Mouse (Mus musculus) midbrain, postnatal 0 days (tissue): ENCODE data around the gene Twf2. TPM values are rescaled to one million over a fixed set of nuclear protein-coding genes. Genes with fewer than 3 reads are reported as not detected.

ENCODE experiments used
- ATAC-seq: fragments of 200-750 bp; cut with Nextera tagmentation; 2 replicates; pipeline ENCODE4 v1.8.0; 2017; ENCODE audit warnings: moderate number of reproducible peaks, mild to moderate bottlenecking, moderate TSS enrichment, moderate library complexity; ENCODE audit not compliant: low FRiP score
- DNase-seq: peaks from one replicate; pipeline ENCODE4 v3.0.0-alpha.2; 2015; ENCODE audit warnings: low spot score
- H3K27ac ChIP-seq: fragments of 300-500 bp; sonication (generic); 2 replicates; pipeline ENCODE4 v1.5.1; 2014; ENCODE audit warnings: low read depth, mild to moderate bottlenecking, low read length, mixed read lengths
- H3K27me3 ChIP-seq: fragments of 300-500 bp; sonication (generic); 2 replicates; pipeline ENCODE4 v1.6.1; 2014; ENCODE audit warnings: low read length, control low read depth, mixed read lengths; ENCODE audit not compliant: insufficient read depth
- H3K36me3 ChIP-seq: fragments of 300-500 bp; sonication (generic); 2 replicates; pipeline ENCODE4 v1.6.1; 2014; ENCODE audit warnings: low read length, control low read depth, mixed read lengths; ENCODE audit not compliant: insufficient read depth
- H3K4me1 ChIP-seq: fragments of 300-500 bp; sonication (generic); 2 replicates; pipeline ENCODE4 v1.6.1; 2014; ENCODE audit warnings: mild to moderate bottlenecking, control low read depth, antibody characterized with exemption, low read length, mixed read lengths; ENCODE audit not compliant: insufficient read depth
- H3K4me2 ChIP-seq: fragments of 300-500 bp; sonication (generic); 2 replicates; pipeline ENCODE4 v1.6.1; 2014; ENCODE audit warnings: low read depth, mild to moderate bottlenecking, low read length, mixed read lengths; ENCODE audit not compliant: poor library complexity, severe bottlenecking
- H3K4me3 ChIP-seq: fragments of 300-500 bp; sonication (generic); 2 replicates; pipeline ENCODE4 v1.5.1; 2014; ENCODE audit warnings: low read depth, mild to moderate bottlenecking, low read length, moderate library complexity
- H3K9ac ChIP-seq: fragments of 300-500 bp; sonication (generic); replicated peaks from 2 replicates; pipeline ENCODE4 v1.6.1; 2014; ENCODE audit warnings: mild to moderate bottlenecking, low read length, moderate library complexity, mixed read lengths; ENCODE audit not compliant: poor library complexity, severe bottlenecking
- H3K9me3 ChIP-seq: fragments of 300-500 bp; sonication (generic); 2 replicates; pipeline ENCODE4 v1.6.1; 2016; ENCODE audit warnings: low read length, control low read depth
- CTCF ChIP-seq: IDR thresholded peaks from 2 replicates; pipeline ENCODE4 v1.5.1; 2016; ENCODE audit warnings: antibody characterized with exemption, mild to moderate bottlenecking
- whole genome bisulfite sequencing: fragments of 180-500 bp; shearing (Covaris S2); extraction: QIAGEN DNeasy Blood & Tissue Kit; methylation state at CpG from one replicate; pipeline ENCODE4 v1.1.7; 2014; 5-methylcytosine and 5-hydroxymethylcytosine counted together
- polyA plus RNA-seq: library from polyadenylated mRNA; unstranded; fragments of >200 nt; fragmentation: Nextera tagmentation; extraction: Ambion mirVana; gene quantifications from 2 replicates; pipeline ENCODE4 v1.2.1, GENCODE M21; 2015
- total RNA-seq: library from RNA; depleted of rRNA; stranded (reverse); fragments of >200 nt; gene quantifications from 2 replicates; pipeline ENCODE4 v1.2.3, GENCODE M21; 2014

Twf2 gene
- total and polyA plus RNA-seq, 2 experiments from 2014 or later, result 41.6 to 78.3 TPM

DNA sequence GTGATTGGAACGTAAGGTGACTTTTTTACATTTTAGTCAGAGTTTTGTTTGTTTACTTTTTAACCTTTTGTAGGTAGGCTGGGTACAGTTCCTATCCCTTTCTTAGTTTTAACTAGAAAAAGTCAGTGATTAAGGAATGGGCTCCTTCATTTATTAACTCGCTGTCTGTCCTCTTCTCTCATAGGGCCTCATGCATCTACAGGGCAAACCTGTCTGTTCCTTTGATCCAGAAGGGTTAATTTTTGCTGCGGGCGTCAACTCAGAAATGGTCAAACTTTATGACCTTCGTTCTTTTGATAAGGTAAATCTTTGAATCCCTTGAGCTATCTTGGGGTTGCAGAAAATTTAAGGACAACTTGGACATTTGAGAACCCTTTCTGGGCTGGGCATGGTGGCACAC is 18.9 kb upstream of the Twf2 start:
- Histone ChIP-seq H3K4me3 (no peak overlapping the region), H3K9me3 (no peaks in the 10 kb centered on the region), H3K27me3 (no peaks in the 10 kb centered on the region), H3K36me3 (peaks cover 80% of the 10 kb centered on the region), H3K4me1 (no peaks in the 10 kb centered on the region), H3K4me2 (no peak overlapping the region), H3K27ac (no peak overlapping the region), H3K9ac (no peak overlapping the region)
- DNase-seq (no peak), ATAC-seq (no peak)
- no peak for TF ChIP-seq CTCF
- WGBS, result 94% methylated on average over 5 of the region's 5 CpGs

DNA sequence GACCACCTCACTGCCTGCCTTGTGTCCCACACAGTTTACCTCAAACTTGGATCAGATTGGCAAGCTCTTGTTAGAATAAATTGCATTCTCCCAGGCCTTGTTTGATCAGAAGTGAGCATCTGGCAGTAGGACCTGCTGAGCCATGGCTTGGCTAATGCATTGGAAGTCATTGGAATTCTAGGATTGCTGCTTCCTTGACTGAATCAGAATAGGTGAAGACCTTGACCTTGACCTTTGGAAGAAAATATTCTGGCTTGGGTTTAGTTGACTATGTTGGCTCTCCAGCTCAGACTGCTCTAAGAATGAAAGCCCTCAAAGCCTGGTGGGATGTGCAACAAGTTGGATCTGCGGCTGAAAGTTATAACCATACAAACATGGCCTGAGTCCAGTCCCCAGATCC is 11.6 kb upstream of the Twf2 start:
- no peak for TF ChIP-seq CTCF
- Histone ChIP-seq H3K4me2 (no peak overlapping the region), H3K9me3 (no peaks in the 10 kb centered on the region), H3K9ac (no peak overlapping the region), H3K27ac (no peak overlapping the region), H3K27me3 (no peaks in the 10 kb centered on the region), H3K4me3 (no peak overlapping the region), H3K4me1 (no peaks in the 10 kb centered on the region; the same call in 1 of the 2 replicates), H3K36me3 (peaks cover 54% of the 10 kb centered on the region)
- 93% methylated on average over 1 of the region's 1 CpGs for WGBS
- no peak for ATAC-seq
- DNase-seq, result no peak

DNA sequence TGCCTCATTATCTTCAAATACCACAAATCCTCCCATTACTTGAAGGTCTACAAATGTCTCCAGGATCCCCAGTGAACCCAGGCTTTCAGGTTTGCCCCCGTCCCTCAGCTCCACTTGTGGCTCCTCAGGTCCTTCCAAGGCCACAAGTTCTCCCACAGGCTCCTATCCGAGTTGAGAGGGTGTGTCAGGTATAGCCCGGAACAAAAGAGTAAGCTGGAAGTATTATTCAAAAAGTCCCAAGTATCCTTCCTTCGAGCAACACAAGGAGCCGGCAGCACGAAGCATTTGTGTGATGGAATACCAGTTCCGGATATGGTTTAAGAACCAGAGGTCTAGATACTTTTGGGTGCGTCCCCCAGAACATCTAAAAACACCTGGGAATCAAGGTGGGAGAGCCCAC is 10.9 kb upstream of the Twf2 start:
- Histone ChIP-seq H3K4me2 (no peak overlapping the region), H3K9me3 (no peaks in the 10 kb centered on the region), H3K9ac (no peak overlapping the region), H3K36me3 (peaks cover 48% of the 10 kb centered on the region), H3K4me1 (no peaks in the 10 kb centered on the region; the same call in 1 of the 2 replicates), H3K4me3 (no peak overlapping the region), H3K27me3 (no peaks in the 10 kb centered on the region), H3K27ac (no peak overlapping the region)
- no peak for TF ChIP-seq CTCF
- WGBS, result 95% methylated on average over 8 of the region's 8 CpGs
- DNase-seq (no peak), ATAC-seq (no peak)

DNA sequence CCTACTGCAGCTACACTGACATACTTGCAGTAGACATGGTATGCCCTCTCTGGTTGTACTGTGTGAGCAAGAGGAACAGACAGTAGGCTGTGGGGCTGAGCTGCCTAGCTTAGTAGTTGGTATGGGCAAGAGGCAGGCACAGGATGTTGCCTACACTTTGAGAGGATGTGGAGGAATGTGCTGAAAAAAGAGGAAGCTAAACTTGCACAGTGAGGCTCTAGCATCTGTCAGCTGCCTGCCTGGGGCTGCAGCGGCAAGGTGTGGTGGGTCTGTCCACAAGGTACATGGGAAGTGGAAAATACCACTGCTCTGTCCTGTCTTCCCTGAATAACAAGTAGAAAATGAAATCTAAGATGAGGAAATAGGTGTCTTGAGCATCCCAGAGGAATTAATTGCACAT is 9.9 kb upstream of the Twf2 start:
- Histone ChIP-seq H3K27me3 (no peaks in the 10 kb centered on the region), H3K9me3 (no peaks in the 10 kb centered on the region), H3K27ac (no peak overlapping the region), H3K4me1 (no peaks in the 10 kb centered on the region; the same call in 1 of the 2 replicates), H3K36me3 (peaks cover 38% of the 10 kb centered on the region), H3K9ac (no peak overlapping the region), H3K4me2 (no peak overlapping the region), H3K4me3 (no peak overlapping the region)
- 100% methylated on average over 1 of the region's 1 CpGs for WGBS
- no peak for TF ChIP-seq CTCF
- ATAC-seq, result no peak
- no peak for DNase-seq

DNA sequence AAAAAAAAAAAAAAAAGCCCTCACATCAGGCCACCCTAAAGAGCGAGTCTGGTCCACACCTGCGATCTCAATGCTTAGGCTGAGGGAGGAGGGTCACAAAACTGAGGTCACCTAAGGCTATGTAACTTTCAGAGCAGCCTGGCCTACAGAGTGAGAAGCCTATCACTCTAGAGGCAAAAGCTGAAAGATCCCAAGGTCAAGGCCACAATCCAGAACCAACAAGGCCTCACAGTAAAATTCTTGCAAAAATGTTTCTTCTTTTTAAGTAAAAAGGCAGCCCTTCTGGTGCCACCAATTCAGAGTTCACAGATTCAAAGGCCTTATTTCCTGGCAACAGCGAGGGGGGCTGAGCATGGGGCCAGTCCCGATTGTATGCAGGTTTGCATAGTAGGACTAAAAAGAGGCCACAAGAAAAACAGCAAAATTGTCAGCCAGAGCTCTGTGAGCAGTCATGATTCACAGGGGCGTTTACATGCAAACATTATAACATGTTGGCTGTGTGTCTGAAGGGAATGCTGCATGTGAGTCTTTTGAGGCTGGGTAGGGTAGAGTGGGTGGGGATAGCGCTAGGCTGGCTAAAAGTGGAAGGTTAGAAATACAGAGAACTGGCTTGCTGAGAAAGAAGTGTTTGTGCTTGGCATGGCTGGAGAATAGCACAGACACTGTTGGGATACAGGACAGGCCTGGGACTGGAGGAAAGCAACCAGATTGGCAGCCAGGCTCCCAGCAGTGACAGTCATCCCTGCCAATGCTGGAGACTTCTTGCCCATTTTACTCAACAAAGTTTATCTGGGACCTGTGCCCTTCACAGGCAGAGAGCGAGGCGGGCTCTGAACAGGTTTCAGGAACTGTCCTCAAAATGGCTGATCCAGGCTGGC is 8.7 kb upstream of the Twf2 start:
- Histone ChIP-seq H3K36me3 (peaks cover 27% of the 10 kb centered on the region), H3K4me1 (no peaks in the 10 kb centered on the region; the same call in 1 of the 2 replicates), H3K9ac (no peak overlapping the region), H3K27me3 (no peaks in the 10 kb centered on the region), H3K4me3 (no peak overlapping the region), H3K4me2 (no peak overlapping the region), H3K9me3 (no peaks in the 10 kb centered on the region), H3K27ac (no peak overlapping the region)
- TF ChIP-seq CTCF, result no peak
- 88% methylated on average over 8 of the region's 8 CpGs for WGBS
- ATAC-seq (no peak), DNase-seq (no peak)

DNA sequence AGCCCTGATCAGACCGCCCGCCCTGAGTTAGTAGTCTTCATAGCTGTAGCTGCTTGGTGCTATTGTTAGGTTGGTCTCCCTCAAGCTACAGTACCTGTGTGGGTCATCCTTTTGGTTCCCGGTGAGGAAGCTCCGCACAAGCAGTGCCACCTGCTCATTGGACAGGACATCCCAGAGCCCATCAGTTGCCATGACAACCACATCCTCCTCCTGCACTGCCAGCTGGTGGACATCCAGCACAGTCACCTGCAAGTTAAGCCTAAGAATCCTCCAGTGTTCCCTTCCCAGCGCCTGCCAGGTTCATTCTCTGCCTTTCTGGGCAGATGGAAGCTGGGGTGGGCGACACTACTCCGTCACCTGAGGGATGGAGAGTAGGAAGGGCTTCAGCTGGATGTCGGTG is 7.2 kb upstream of the Twf2 start:
- Histone ChIP-seq H3K4me1 (no peaks in the 10 kb centered on the region; the same call in 1 of the 2 replicates), H3K4me2 (no peak overlapping the region), H3K9ac (no peak overlapping the region; the same call in 1 of the 2 replicates), H3K27me3 (no peaks in the 10 kb centered on the region), H3K9me3 (no peaks in the 10 kb centered on the region), H3K27ac (peak overlapping the region; percentile 47; the same call in 1 of the 2 replicates), H3K36me3 (peaks cover 11% of the 10 kb centered on the region), H3K4me3 (no peak overlapping the region)
- DNase-seq (peak; percentile 85), ATAC-seq (0 out of 2 replicates have a peak, but pooled peaks have one; percentile 43)
- TF ChIP-seq CTCF, result peak; percentile 52
- WGBS, result 56% methylated on average over 8 of the region's 8 CpGs
